Mouse (Mus musculus) heart, embryonic 16.5 days (tissue): ENCODE results near the gene Zmynd19. TPM values are rescaled to one million over a fixed set of nuclear protein-coding genes. Genes with fewer than 3 reads are reported as not detected.
A peak's percentile ranks its signal among the peaks of the same experiment; 100 is the strongest.

ENCODE experiments used
- ATAC-seq: fragments of 200-750 bp; cut with Nextera tagmentation; replicated peaks from 2 replicates; pipeline ENCODE4 v1.8.0; 2017; ENCODE audit warnings: moderate number of reproducible peaks; ENCODE audit not compliant: insufficient read depth, low FRiP score; ENCODE audit errors: extremely low read depth
- H3K27ac ChIP-seq: fragments of 300-500 bp; sonication (generic); 2 replicates; pipeline ENCODE4 v1.5.1; 2014; ENCODE audit warnings: mild to moderate bottlenecking, low read length, control low read depth, moderate library complexity
- H3K27me3 ChIP-seq: fragments of 300-500 bp; sonication (generic); 2 replicates; pipeline ENCODE4 v1.6.1; 2014; ENCODE audit warnings: low read length, mixed read lengths; ENCODE audit not compliant: control insufficient read depth, insufficient read depth
- H3K36me3 ChIP-seq: fragments of 300-500 bp; sonication (generic); 2 replicates; pipeline ENCODE4 v1.6.1; 2014; ENCODE audit not compliant: control insufficient read depth, insufficient read depth
- H3K4me1 ChIP-seq: fragments of 300-500 bp; sonication (generic); 2 replicates; pipeline ENCODE4 v1.6.1; 2014; ENCODE audit warnings: low read length, mixed read lengths; ENCODE audit not compliant: control insufficient read depth, insufficient read depth
- H3K4me2 ChIP-seq: fragments of 300-500 bp; sonication (generic); 2 replicates; pipeline ENCODE4 v1.6.1; 2014; ENCODE audit warnings: low read depth, mild to moderate bottlenecking, control low read depth, low read length
- H3K4me3 ChIP-seq: fragments of 300-500 bp; sonication (generic); 2 replicates; pipeline ENCODE4 v1.5.1; 2014; ENCODE audit warnings: mild to moderate bottlenecking, control low read depth, low read length
- H3K9ac ChIP-seq: fragments of 300-500 bp; sonication (generic); 2 replicates; pipeline ENCODE4 v1.6.1; 2014; ENCODE audit warnings: low read length, control low read depth
- H3K9me3 ChIP-seq: fragments of 300-500 bp; sonication (generic); replicated peaks from 2 replicates; pipeline ENCODE4 v1.6.1; 2016; ENCODE audit warnings: low read length; ENCODE audit not compliant: control insufficient read depth
- WGBS: fragments of 180-500 bp; shearing (Covaris S2); extraction: QIAGEN DNeasy Blood & Tissue Kit; methylation state at CpG from one replicate; pipeline ENCODE4 v1.1.7; 2014; 5-methylcytosine and 5-hydroxymethylcytosine counted together
- polyA plus RNA-seq: library from polyadenylated mRNA; unstranded; fragments of >200 nt; fragmentation: Nextera tagmentation; extraction: Ambion mirVana; gene quantifications from 2 replicates; pipeline ENCODE4 v1.2.1, GENCODE M21; 2015

Gene Zmynd19
- 5.3 and 8.2 TPM in 2 replicates for polyA plus RNA-seq

GRCm38 (mm10) chr2:24949421-24950188 lies at the start of gene Zmynd19:
TSS of gene Zmynd19 (plus strand) at chr2:24949792.
- no peaks in the 10 kb centered on the region for H3K9me3 ChIP-seq
- H3K9ac ChIP-seq, result peak within 1 kb of the TSS; percentile 87
- H3K4me3 ChIP-seq, result peak within 1 kb of the TSS; percentile 89
- ATAC-seq, result peak; percentile 99
- H3K36me3 ChIP-seq, result peaks cover 19% of the 10 kb centered on the region
- peaks cover 3% of the 10 kb centered on the region; the same call in 1 of the 2 replicates for H3K27me3 ChIP-seq
- H3K4me1 ChIP-seq, result peaks cover 12% of the 10 kb centered on the region
- WGBS, result under 1% methylated on average over 102 of the region's 108 CpGs
- H3K27ac ChIP-seq, result peak within 1 kb of the TSS; percentile 21; the same call in 1 of the 2 replicates
- H3K4me2 ChIP-seq, result peak within 1 kb of the TSS; percentile 87

GRCm38 (mm10) chr2:24901055-24901454 lies 48.5 kb upstream of the Zmynd19 start:
- H3K4me3 ChIP-seq, result no peak overlapping the region
- H3K4me2 ChIP-seq, result no peak overlapping the region
- no peak overlapping the region for H3K9ac ChIP-seq
- H3K4me1 ChIP-seq, result peaks cover 21% of the 10 kb centered on the region
- ATAC-seq, result no peak
- WGBS, result 29% methylated on average over 5 of the region's 5 CpGs
- H3K27me3 ChIP-seq, result no peaks in the 10 kb centered on the region
- no peak overlapping the region for H3K27ac ChIP-seq
- no peaks in the 10 kb centered on the region for H3K9me3 ChIP-seq
- no peaks in the 10 kb centered on the region for H3K36me3 ChIP-seq

GRCm38 (mm10) chr2:24902999-24903398 lies 46.6 kb upstream of the Zmynd19 start:
- Histone ChIP-seq H3K36me3 (no peaks in the 10 kb centered on the region), H3K4me1 (peaks cover 29% of the 10 kb centered on the region), H3K27me3 (no peaks in the 10 kb centered on the region), H3K9ac (no peak overlapping the region), H3K27ac (no peak overlapping the region), H3K4me2 (no peak overlapping the region), H3K4me3 (no peak overlapping the region), H3K9me3 (no peaks in the 10 kb centered on the region)
- 82% methylated on average over 6 of the region's 6 CpGs for WGBS
- no peak for ATAC-seq

GRCm38 (mm10) chr2:24904823-24905652 lies 44.6 kb upstream of the Zmynd19 start:
- H3K4me2 ChIP-seq, result no peak overlapping the region
- no peaks in the 10 kb centered on the region for H3K9me3 ChIP-seq
- H3K4me3 ChIP-seq, result no peak overlapping the region
- no peaks in the 10 kb centered on the region for H3K27me3 ChIP-seq
- H3K36me3 ChIP-seq, result no peaks in the 10 kb centered on the region
- H3K9ac ChIP-seq, result no peak overlapping the region
- 80% methylated on average over 11 of the region's 11 CpGs for WGBS
- no peak overlapping the region for H3K27ac ChIP-seq
- peaks cover 29% of the 10 kb centered on the region for H3K4me1 ChIP-seq
- no peak for ATAC-seq

- no peaks in the 10 kb centered on the region for H3K9me3 ChIP-seq
- peaks cover 28% of the 10 kb centered on the region for H3K4me1 ChIP-seq
- peak overlapping the region; percentile 48; the same call in 1 of the 2 replicates for H3K27ac ChIP-seq
- H3K4me3 ChIP-seq, result no peak overlapping the region
- ATAC-seq, result no peak
- WGBS, result 26% methylated on average over 2 of the region's 2 CpGs
- no peak overlapping the region for H3K9ac ChIP-seq
- H3K27me3 ChIP-seq, result no peaks in the 10 kb centered on the region
- no peaks in the 10 kb centered on the region for H3K36me3 ChIP-seq
- no peak overlapping the region for H3K4me2 ChIP-seq
Observed at GRCm38 (mm10) chr2:24905653-24906155, 43.9 kb upstream of the Zmynd19 start.

GRCm38 (mm10) chr2:24910481-24910880 lies 39.1 kb upstream of the Zmynd19 start:
- no peak overlapping the region for H3K9ac ChIP-seq
- no peaks in the 10 kb centered on the region for H3K27me3 ChIP-seq
- H3K4me1 ChIP-seq, result peaks cover 16% of the 10 kb centered on the region
- H3K4me2 ChIP-seq, result no peak overlapping the region
- 88% methylated on average over 4 of the region's 4 CpGs for WGBS
- no peak for ATAC-seq
- no peak overlapping the region for H3K27ac ChIP-seq
- no peaks in the 10 kb centered on the region for H3K9me3 ChIP-seq
- H3K4me3 ChIP-seq, result no peak overlapping the region
- H3K36me3 ChIP-seq, result no peaks in the 10 kb centered on the region

- H3K36me3 ChIP-seq, result no peaks in the 10 kb centered on the region
- H3K27me3 ChIP-seq, result no peaks in the 10 kb centered on the region
- H3K4me1 ChIP-seq, result 0 out of 2 replicates have a peak, but pooled peaks cover 3% of the 10 kb centered on the region
- H3K9me3 ChIP-seq, result no peaks in the 10 kb centered on the region
- no peak overlapping the region for H3K9ac ChIP-seq
- H3K27ac ChIP-seq, result no peak overlapping the region
- no peak overlapping the region for H3K4me2 ChIP-seq
- no peak for ATAC-seq
- no peak overlapping the region for H3K4me3 ChIP-seq
- WGBS, result 95% methylated on average over 4 of the region's 4 CpGs
Observed at GRCm38 (mm10) chr2:24912189-24912588, 37.4 kb upstream of the Zmynd19 start.

GRCm38 (mm10) chr2:24912589-24912988 lies 37.0 kb upstream of the Zmynd19 start:
- Histone ChIP-seq H3K4me1 (peaks cover 5% of the 10 kb centered on the region), H3K27ac (no peak overlapping the region), H3K9me3 (no peaks in the 10 kb centered on the region), H3K4me2 (no peak overlapping the region), H3K36me3 (no peaks in the 10 kb centered on the region), H3K27me3 (no peaks in the 10 kb centered on the region), H3K9ac (no peak overlapping the region), H3K4me3 (no peak overlapping the region)
- no peak for ATAC-seq

- Histone ChIP-seq H3K4me3 (no peak overlapping the region), H3K27ac (no peak overlapping the region), H3K9me3 (no peaks in the 10 kb centered on the region), H3K4me2 (no peak overlapping the region), H3K4me1 (peaks cover 12% of the 10 kb centered on the region), H3K9ac (no peak overlapping the region), H3K36me3 (no peaks in the 10 kb centered on the region), H3K27me3 (no peaks in the 10 kb centered on the region)
- 77% methylated on average over 3 of the region's 3 CpGs for WGBS
- no peak for ATAC-seq
Observed at GRCm38 (mm10) chr2:24914762-24915161, 34.8 kb upstream of the Zmynd19 start.
